Mouse (Mus musculus) CD8-positive naive resting alpha-beta T cell, adult 2 months (primary cell): ENCODE results near the gene Zfp563.

ENCODE experiments used
- DNase-seq, 2 experiments: peaks; one replicate each; pipeline ENCODE4 v3.0.0; 2022; ENCODE audit warnings: low read depth in 2 of 2, low spot score in 2 of 2

Gene Zfp563

GRCm38 (mm10) chr17:33089220-33089949 lies at the start of gene Zfp563:
Zfp563 (plus strand) TSS chr17:33089310.
- DNase-seq, result peak; percentile 70 to 78

- DNase-seq, result no peak
These were observed 30.3 kb upstream of the Zfp563 start for GRCm38 (mm10) chr17:33058791-33059190.

- no peak for DNase-seq
These were observed 26.1 kb upstream of the Zfp563 start for GRCm38 (mm10) chr17:33063001-33063400.

GRCm38 (mm10) chr17:33067958-33068357 lies 21.2 kb upstream of the Zfp563 start, which contains the start of gene 4921501E09Rik:
4921501E09Rik (minus strand) TSS chr17:33068058.
- DNase-seq, result no peak

GRCm38 (mm10) chr17:33091630-33092029 lies 2.5 kb downstream of the Zfp563 start:
- no peak for DNase-seq

- DNase-seq, result peak; percentile 26 to 52
These were observed 3.5 kb downstream of the Zfp563 start for GRCm38 (mm10) chr17:33092391-33093193.

GRCm38 (mm10) chr17:33097396-33097795 lies 8.3 kb downstream of the Zfp563 start:
- DNase-seq, result no peak

GRCm38 (mm10) chr17:33124546-33124945 lies 35.4 kb downstream of the Zfp563 start:
- no peak for DNase-seq

- DNase-seq, result no peak
These were observed 37.1 kb downstream of the Zfp563 start for GRCm38 (mm10) chr17:33126257-33126656.

GRCm38 (mm10) chr17:33139261-33139820 lies 50.2 kb downstream of the Zfp563 start, which contains the start of gene Morc2b:
Morc2b (minus strand) TSS chr17:33139683.
- DNase-seq, result no peak
